Mouse (Mus musculus) ES-Bruce4 (cell line): ENCODE data around the gene Rrm2. TPM values are rescaled to one million over a fixed set of nuclear protein-coding genes. Genes with fewer than 3 reads are reported as not detected.
"Not testable (repeated sequence)": the region's sequence is repeated elsewhere in the genome, so short reads cannot be mapped to it uniquely, and the experiment has no call there.

Source experiments
- H3K27ac ChIP-seq: 2 replicates; pipeline ENCODE4 v1.5.1; 2012; ENCODE audit warnings: low read length, inconsistent platforms; ENCODE audit not compliant: insufficient read depth
- H3K27me3 ChIP-seq: 2 replicates; pipeline ENCODE4 v1.6.1; 2012; ENCODE audit warnings: mild to moderate bottlenecking, low read length, inconsistent platforms; ENCODE audit not compliant: control insufficient read depth, poor library complexity, insufficient read depth, severe bottlenecking
- H3K36me3 ChIP-seq: 2 replicates; pipeline ENCODE4 v1.6.1; 2012; ENCODE audit warnings: inconsistent platforms, mild to moderate bottlenecking, low read length, moderate library complexity; ENCODE audit not compliant: control insufficient read depth, poor library complexity, insufficient read depth, severe bottlenecking
- H3K4me1 ChIP-seq: one replicate; pipeline ENCODE4 v1.8.1; 2011; ENCODE audit warnings: low read length; ENCODE audit not compliant: control insufficient read depth, insufficient read depth
- H3K4me3 ChIP-seq: 2 replicates; pipeline ENCODE4 v1.5.1; 2011; ENCODE audit warnings: low read depth, mild to moderate bottlenecking, low read length
- H3K9ac ChIP-seq: 2 replicates; pipeline ENCODE4 v1.6.1; 2012; ENCODE audit warnings: low read depth, mild to moderate bottlenecking, inconsistent platforms; ENCODE audit not compliant: poor library complexity, severe bottlenecking
- H3K9me3 ChIP-seq: replicated peaks from 2 replicates; pipeline ENCODE4 v1.6.1; 2012; ENCODE audit warnings: mild to moderate bottlenecking, low read length, inconsistent platforms; ENCODE audit not compliant: control insufficient read depth, poor library complexity, insufficient read depth, severe bottlenecking
- CTCF ChIP-seq: IDR thresholded peaks from one replicate; pipeline ENCODE4 v1.8.1; 2011; ENCODE audit warnings: low read depth, low read length
- EP300 ChIP-seq: IDR thresholded peaks from 2 replicates; pipeline ENCODE4 v1.6.1; 2011; ENCODE audit warnings: low read depth, low read length; ENCODE audit not compliant: insufficient read depth
- POLR2A ChIP-seq: IDR thresholded peaks from one replicate; pipeline ENCODE4 v1.8.1; 2011; ENCODE audit warnings: low read length; ENCODE audit not compliant: insufficient read depth
- polyA plus RNA-seq: library from polyadenylated mRNA; stranded (reverse); fragments of >200 nt; gene quantifications from 2 replicates; pipeline ENCODE4 v1.2.4, GENCODE M21; 2011; ENCODE audit warnings: low read depth; ENCODE audit not compliant: missing spikeins, insufficient read depth, insufficient read length

The Rrm2 gene
- polyA plus RNA-seq, 1 experiment: 319 TPM

DNA sequence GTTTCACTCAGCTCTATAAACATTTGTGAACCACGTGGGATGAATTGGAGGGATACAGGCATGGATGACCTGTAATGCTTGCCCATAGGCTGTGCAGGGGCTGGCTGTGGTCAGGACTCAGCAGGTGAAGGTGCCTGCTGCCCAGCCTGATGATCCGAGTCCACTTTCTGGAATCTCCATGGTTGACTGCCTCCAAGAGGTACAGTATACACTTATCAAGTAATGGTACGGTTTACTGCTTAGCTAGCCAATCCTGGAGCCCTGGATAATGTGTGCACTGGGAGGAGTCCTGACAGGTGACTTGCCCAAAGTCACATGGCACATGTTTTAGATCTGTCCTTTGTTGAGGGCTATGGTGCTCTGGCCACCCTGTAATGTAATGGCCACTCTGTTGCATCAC is 17.7 kb upstream of the Rrm2 start:
- H3K9me3 ChIP-seq: peaks cover 5% of the 10 kb centered on the region; the same call in 1 of the 2 replicates
- no peak overlapping the region for H3K4me3 ChIP-seq
- no peaks in the 10 kb centered on the region for H3K4me1 ChIP-seq
- no peaks in the 10 kb centered on the region for H3K36me3 ChIP-seq
- no peak overlapping the region for H3K27ac ChIP-seq
- TF ChIP-seq POLR2A (no peak), EP300 (no peak), CTCF (no peak)
- no peaks in the 10 kb centered on the region for H3K27me3 ChIP-seq
- H3K9ac ChIP-seq: no peak overlapping the region

DNA sequence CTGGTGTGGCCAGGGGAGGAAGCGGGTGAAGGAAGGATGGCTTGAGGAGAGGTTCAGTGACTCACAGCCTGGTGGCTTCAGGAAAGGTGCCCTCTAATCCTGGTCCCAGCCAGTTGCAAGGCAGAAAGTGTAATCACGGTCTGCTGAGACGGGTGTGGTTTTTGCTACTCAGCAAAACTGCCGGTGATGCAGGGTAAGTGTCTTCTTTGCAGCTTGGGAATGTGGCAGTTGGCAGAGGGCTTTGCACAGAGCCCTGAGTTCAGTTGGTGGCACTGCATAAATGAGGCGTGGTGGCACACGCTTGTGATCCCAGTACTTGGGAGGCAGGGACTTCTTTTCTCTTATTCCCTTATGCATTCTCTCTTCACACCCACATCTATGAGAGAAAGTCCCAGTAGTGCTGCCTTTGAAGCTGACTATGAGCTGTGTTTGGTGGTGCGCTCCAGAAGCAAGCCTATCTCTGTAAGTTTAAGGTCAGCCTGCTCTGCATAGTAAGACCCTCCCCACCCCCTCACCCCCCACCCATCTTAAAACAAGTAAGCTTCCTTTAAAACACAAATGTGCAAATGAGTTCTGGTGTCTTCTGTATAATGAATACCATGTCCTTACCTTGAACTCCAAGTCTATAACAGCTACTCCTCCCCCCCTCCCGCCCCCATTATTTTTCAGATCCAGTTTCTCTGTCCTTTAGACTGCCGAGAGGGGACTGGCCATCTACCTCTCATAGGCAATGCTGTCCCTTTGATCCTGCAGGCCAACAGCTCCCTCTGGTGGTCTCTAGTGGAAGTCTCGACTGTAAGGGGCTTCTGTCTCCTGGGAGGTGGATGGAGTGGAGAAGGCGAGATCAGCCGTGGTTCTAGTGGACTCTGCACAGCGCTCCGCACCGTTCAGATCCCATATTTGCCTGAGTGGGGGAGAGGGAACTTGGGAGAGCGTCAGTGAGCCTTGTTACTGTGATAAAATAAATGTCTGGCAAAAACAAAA is 11.2 kb upstream of the Rrm2 start:
- Histone ChIP-seq H3K4me3 (no peak overlapping the region), H3K9ac (no peak overlapping the region), H3K27me3 (no peaks in the 10 kb centered on the region), H3K36me3 (no peaks in the 10 kb centered on the region), H3K4me1 (no peaks in the 10 kb centered on the region), H3K27ac (no peak overlapping the region), H3K9me3 (peaks cover 3% of the 10 kb centered on the region; the same call in 1 of the 2 replicates)
- no peak for TF ChIP-seq POLR2A
- peak; percentile 92 for TF ChIP-seq CTCF
- TF ChIP-seq EP300: no peak

DNA sequence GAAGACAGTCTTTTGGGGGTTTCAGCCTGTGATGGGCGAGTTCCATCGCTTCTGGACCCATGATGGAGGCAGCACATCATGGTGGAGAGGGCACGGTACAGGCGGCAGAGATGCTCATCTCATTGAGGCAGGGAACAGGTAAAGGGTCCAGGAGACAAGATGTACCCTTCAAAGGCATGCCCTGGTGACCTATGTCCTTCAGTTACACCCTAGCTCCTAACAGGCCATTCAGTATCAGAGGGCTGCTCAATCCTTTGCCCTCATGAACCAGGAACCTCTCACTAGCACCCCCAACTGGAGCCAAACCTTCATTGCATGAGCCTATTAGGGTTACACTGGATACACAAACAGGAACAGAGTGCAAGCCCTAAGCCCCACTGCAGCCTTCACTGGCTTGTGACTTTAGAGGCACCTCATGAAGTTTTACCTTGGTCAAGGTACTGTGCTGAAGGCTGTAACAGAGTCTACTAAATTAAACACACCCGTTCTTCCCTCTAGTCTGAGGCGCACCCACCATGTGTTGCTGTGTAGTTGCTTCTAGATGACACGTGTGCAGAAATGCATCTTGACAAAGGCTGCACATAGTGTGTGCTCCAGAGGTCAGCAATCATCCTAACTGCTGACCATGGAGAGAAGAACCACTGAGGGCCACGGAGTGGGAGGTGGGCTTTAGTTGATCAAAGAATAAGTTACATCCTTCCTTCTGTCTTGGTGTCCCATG is 10.4 kb upstream of the Rrm2 start:
- TF ChIP-seq CTCF (peak; percentile 25), EP300 (no peak)

DNA sequence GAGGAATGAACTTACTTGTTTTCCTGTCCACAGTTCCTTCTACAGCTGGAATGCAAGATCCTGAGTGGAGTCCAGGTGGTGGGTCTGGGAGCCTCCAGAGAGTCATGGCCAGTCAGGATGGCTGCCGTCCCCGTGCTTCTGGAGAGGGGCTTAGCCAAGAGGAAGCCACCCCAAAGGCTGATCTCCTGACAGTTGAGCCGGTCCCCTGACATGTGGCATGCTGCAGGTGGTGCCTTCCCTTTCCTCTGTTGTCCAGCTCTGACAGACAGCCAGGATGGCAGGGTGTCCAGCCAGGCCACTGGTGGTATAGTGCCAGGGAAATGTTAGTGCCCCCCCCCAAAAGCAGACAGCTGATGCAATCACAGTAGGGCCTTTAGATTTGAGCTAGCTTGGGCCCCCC is 9.5 kb upstream of the Rrm2 start:
- H3K9ac ChIP-seq: no peak overlapping the region
- no peaks in the 10 kb centered on the region for H3K27me3 ChIP-seq
- TF ChIP-seq EP300: no peak
- TF ChIP-seq CTCF: no peak
- no peak for TF ChIP-seq POLR2A
- H3K9me3 ChIP-seq: no peaks in the 10 kb centered on the region
- H3K27ac ChIP-seq: no peak overlapping the region
- H3K4me3 ChIP-seq: no peak overlapping the region
- H3K36me3 ChIP-seq: no peaks in the 10 kb centered on the region
- H3K4me1 ChIP-seq: no peaks in the 10 kb centered on the region

More for the DNA sequence above, 10.4 kb upstream of the Rrm2 start:
- Histone ChIP-seq H3K4me3 (no peak overlapping the region), H3K36me3 (no peaks in the 10 kb centered on the region), H3K4me1 (no peaks in the 10 kb centered on the region), H3K9me3 (no peaks in the 10 kb centered on the region), H3K27ac (no peak overlapping the region), H3K9ac (no peak overlapping the region), H3K27me3 (no peaks in the 10 kb centered on the region)

DNA sequence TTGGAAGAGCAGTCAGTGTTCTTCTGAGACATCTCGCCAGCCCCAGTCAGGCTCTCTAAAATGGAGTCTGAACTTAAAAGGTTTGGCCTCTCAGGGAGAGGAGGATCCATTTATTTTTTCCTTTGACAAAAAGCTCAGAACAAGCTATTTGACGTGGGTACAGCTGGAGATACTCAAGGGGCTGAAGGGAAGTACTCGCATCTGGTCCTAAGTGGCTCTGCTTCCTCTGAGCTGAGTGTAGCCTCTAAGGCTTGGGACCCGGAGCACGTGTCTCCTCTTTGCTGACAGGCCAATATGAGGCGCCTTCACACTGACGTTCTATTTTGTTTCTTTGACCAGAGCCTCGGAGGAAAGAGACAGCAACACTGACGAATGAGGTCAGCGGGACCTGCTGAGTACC is 8.5 kb upstream of the Rrm2 start:
- Histone ChIP-seq H3K9me3 (no peaks in the 10 kb centered on the region), H3K4me3 (no peak overlapping the region), H3K27ac (no peak overlapping the region), H3K36me3 (no peaks in the 10 kb centered on the region), H3K27me3 (no peaks in the 10 kb centered on the region), H3K4me1 (no peaks in the 10 kb centered on the region), H3K9ac (no peak overlapping the region)
- TF ChIP-seq EP300 (no peak), CTCF (no peak), POLR2A (no peak)

DNA sequence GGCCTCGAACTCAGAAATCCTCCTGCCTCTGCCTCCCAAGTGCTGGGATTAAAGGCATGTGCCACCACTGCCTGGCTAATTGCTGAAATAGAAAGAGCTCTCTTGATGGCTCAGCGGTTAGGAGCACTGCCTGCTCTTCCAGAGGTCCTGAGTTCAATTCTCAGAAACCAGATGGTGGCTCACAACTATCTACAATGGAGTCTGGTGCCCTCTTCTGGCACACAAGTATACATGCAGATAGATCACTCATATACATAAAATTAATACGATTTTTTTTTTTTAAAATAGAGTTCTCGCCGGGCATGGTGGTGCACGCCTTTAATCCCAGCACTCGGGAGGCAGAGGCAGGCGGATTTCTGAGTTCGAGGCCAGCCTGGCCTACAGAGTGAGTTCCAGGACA is 6.4 kb upstream of the Rrm2 start:
- H3K4me3 ChIP-seq, H3K27me3 ChIP-seq, H3K27ac ChIP-seq, H3K36me3 ChIP-seq, H3K9ac ChIP-seq, H3K9me3 ChIP-seq, H3K4me1 ChIP-seq: not testable (repeated sequence)
